Mouse (Mus musculus): ENCODE data around the gene Blm. TPM values are rescaled to one million over a fixed set of nuclear protein-coding genes. Genes with fewer than 3 reads are reported as not detected.

Gene Blm
- polyA plus RNA-seq (2014; fragmentation: Illumina TruSeq; extraction: RNeasy Lipid Tissue Mini Kit (QIAGEN cat#74804); ENCODE audit: low read depth, low replicate concordance) = 58.5 TPM

GRCm38 (mm10) chr7:80535009-80535744 is at the start of gene Blm:
Gene Blm (minus strand): TSS chr7:80535119.

GRCm38 (mm10) chr7:80405188-80405695 is 129.7 kb downstream of the Blm start, which contains the start of gene Furin:
Gene Furin (minus strand): TSS chr7:80405436.

Other genes with a start within 250 kb of the Blm start
- 157 TPM for gene Prc1, start 240.7 kb downstream of the Blm start, polyA plus RNA-seq (2014; fragmentation: Illumina TruSeq; extraction: RNeasy Lipid Tissue Mini Kit (QIAGEN cat#74804); ENCODE audit: low read depth, low replicate concordance)
- 4.5 TPM for gene Rccd1, start 210.7 kb downstream of the Blm start, polyA plus RNA-seq (2014; fragmentation: Illumina TruSeq; extraction: RNeasy Lipid Tissue Mini Kit (QIAGEN cat#74804); ENCODE audit: low read depth, low replicate concordance)
- 1.2 TPM for gene Unc45a, start 194.1 kb downstream of the Blm start, polyA plus RNA-seq (2014; fragmentation: Illumina TruSeq; extraction: RNeasy Lipid Tissue Mini Kit (QIAGEN cat#74804); ENCODE audit: low read depth, low replicate concordance)
- gene Hddc3, start 192.0 kb downstream of the Blm start, polyA plus RNA-seq (2014; fragmentation: Illumina TruSeq; extraction: RNeasy Lipid Tissue Mini Kit (QIAGEN cat#74804); ENCODE audit: low read depth, low replicate concordance) = 5.7 TPM
- 14.6 TPM for gene Man2a2, start 163.7 kb downstream of the Blm start, polyA plus RNA-seq (2014; fragmentation: Illumina TruSeq; extraction: RNeasy Lipid Tissue Mini Kit (QIAGEN cat#74804); ENCODE audit: low read depth, low replicate concordance)
- gene Fes, start 147.2 kb downstream of the Blm start, polyA plus RNA-seq (2014; fragmentation: Illumina TruSeq; extraction: RNeasy Lipid Tissue Mini Kit (QIAGEN cat#74804); ENCODE audit: low read depth, low replicate concordance) = not detected
- gene Furin, start 129.7 kb downstream of the Blm start, polyA plus RNA-seq (2014; fragmentation: Illumina TruSeq; extraction: RNeasy Lipid Tissue Mini Kit (QIAGEN cat#74804); ENCODE audit: low read depth, low replicate concordance) = 0.48 TPM
- gene Crtc3, start 153.8 kb upstream of the Blm start, polyA plus RNA-seq (2014; fragmentation: Illumina TruSeq; extraction: RNeasy Lipid Tissue Mini Kit (QIAGEN cat#74804); ENCODE audit: low read depth, low replicate concordance) = 2.7 TPM